Mouse (Mus musculus): ENCODE measurements around the gene Gm4297. TPM values are rescaled to one million over a fixed set of nuclear protein-coding genes. Genes with fewer than 3 reads are reported as not detected.
"Not testable (repeated sequence)": the region's sequence is repeated elsewhere in the genome, so short reads cannot be mapped to it uniquely, and the experiment has no call there.

Gene Gm4297
- total RNA-seq (2014; rRNA removed): not detected in 2 replicates
- polyA plus RNA-seq (2015; fragmentation: Nextera tagmentation; extraction: Ambion mirVana): not detected in 2 replicates

DNA sequence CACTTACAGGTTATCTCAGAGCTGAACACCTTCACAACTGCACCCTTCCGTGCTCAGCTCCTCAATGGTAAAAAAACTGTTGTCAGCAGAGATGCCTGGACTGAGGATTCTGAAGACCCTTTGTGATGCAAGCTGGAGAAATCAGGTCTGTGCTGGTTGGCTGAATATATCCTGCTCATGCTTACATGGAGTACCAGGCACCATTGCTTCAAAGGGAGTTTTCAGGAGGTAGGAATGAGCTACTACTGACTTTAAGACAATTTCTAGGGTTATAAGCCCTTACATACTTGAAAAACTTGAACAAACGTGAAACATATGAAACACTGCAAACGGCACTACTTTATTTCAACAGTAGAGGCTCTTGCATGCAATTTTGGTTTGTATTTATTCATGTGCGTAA lies at the start of gene Gm4297:
Gene Gm4297, minus strand, starts transcription at position 101 of the 400 bp plus-strand sequence.
- not testable (repeated sequence) for DNase-seq (ENCODE audit: low spot score); H3K9ac ChIP-seq (replicated peaks; ENCODE audit: low read length); H3K4me3 ChIP-seq (ENCODE audit: low read length); H3K4me2 ChIP-seq (ENCODE audit: low read depth, low read length); H3K27ac ChIP-seq; H3K4me1 ChIP-seq (ENCODE audit: insufficient read depth, low read length); H3K27me3 ChIP-seq (ENCODE audit: insufficient read depth, low read length); H3K36me3 ChIP-seq (ENCODE audit: insufficient read depth, low read length); ATAC-seq; H3K9me3 ChIP-seq (ENCODE audit: low read length)
- 79% methylated on average over 4 of the region's 4 CpGs for WGBS

Small RNA genes within 50 kb of the gene (microRNA-seq; reads per million reads assigned to microRNA genes)
- gene Gm27839 (0 reads per million in 2 experiments), gene Gm27910 (0 reads per million in 2 experiments)

Other genes starting within 250 kb of the Gm4297 start
- gene Gm5934, start 74.1 kb downstream of the Gm4297 start, total RNA-seq (2014; rRNA removed): not detected in 2 replicates
- not detected in 2 replicates for gene Gm5934, start 74.1 kb downstream of the Gm4297 start, polyA plus RNA-seq (2015; fragmentation: Nextera tagmentation; extraction: Ambion mirVana)
- gene Gm5935, start 200.3 kb upstream of the Gm4297 start, total RNA-seq (2014; rRNA removed): not detected in 2 replicates
- not detected in 2 replicates for gene Gm5935, start 200.3 kb upstream of the Gm4297 start, polyA plus RNA-seq (2015; fragmentation: Nextera tagmentation; extraction: Ambion mirVana)

Measured in hindbrain, postnatal 0 days (tissue).